Mouse (Mus musculus) embryonic fibroblast, embryonic 13.5 days (primary cell): ENCODE measurements around the gene Ltbp4.

Source experiments
- CTCF ChIP-seq: IDR thresholded peaks from 2 replicates; pipeline ENCODE4 v1.5.1; 2011; ENCODE audit warnings: mild to moderate bottlenecking, control low read depth, low read length, moderate library complexity, borderline replicate concordance; ENCODE audit not compliant: insufficient read depth
- POLR2A ChIP-seq: IDR thresholded peaks from 2 replicates; pipeline ENCODE4 v1.6.1; 2011; ENCODE audit warnings: low read depth, mild to moderate bottlenecking, control low read depth, low read length, moderate library complexity

GRCm38 (mm10) chr7:27326101-27326880, 11.2 kb downstream of the Ltbp4 start:
- TF ChIP-seq CTCF: no peak
- TF ChIP-seq POLR2A: no peak
